Mouse (Mus musculus) liver, embryonic 14.5 days (tissue): ENCODE measurements around the gene Asgr2. TPM values are rescaled to one million over a fixed set of nuclear protein-coding genes. Genes with fewer than 3 reads are reported as not detected.

Experiments used
- ATAC-seq: fragments of 200-750 bp; cut with Nextera tagmentation; 2 replicates; pipeline ENCODE4 v1.8.0; 2017; ENCODE audit warnings: moderate number of reproducible peaks, mild to moderate bottlenecking, moderate library complexity; ENCODE audit not compliant: insufficient read depth
- DNase-seq, 3 experiments: peaks; one replicate each; pipeline ENCODE4 v3.0.0-alpha.2; 2012 to 2013; ENCODE audit warnings: low read depth in 3 of 3, low spot score in 3 of 3
- H3K27ac ChIP-seq: fragments of 300-500 bp; sonication (generic); 2 replicates; pipeline ENCODE4 v1.5.1; 2014; ENCODE audit warnings: moderate library complexity, mild to moderate bottlenecking, control low read depth, inconsistent platforms
- H3K27me3 ChIP-seq: fragments of 300-500 bp; sonication (generic); 2 replicates; pipeline ENCODE4 v1.6.1; 2014; ENCODE audit warnings: mild to moderate bottlenecking, low read length, moderate library complexity; ENCODE audit not compliant: control insufficient read depth, insufficient read depth
- H3K36me3 ChIP-seq: fragments of 300-500 bp; sonication (generic); replicated peaks from 2 replicates; pipeline ENCODE4 v1.6.1; 2014; ENCODE audit warnings: low read depth; ENCODE audit not compliant: control insufficient read depth, insufficient read depth
- H3K4me1 ChIP-seq, 2 experiments: fragments of 200-500 bp in 1 of 2; fragments of 300-500 bp in 1 of 2; sonication (generic) in 1 of 2; replicated peaks; 2 replicates each; pipeline ENCODE4 v1.6.1; 2012 to 2014; ENCODE audit warnings: antibody characterized with exemption in 1 of 2, inconsistent platforms in 1 of 2, low read length in 1 of 2; ENCODE audit not compliant: control insufficient read depth in 2 of 2, insufficient read depth in 2 of 2
- H3K4me2 ChIP-seq: fragments of 300-500 bp; sonication (generic); 2 replicates; pipeline ENCODE4 v1.6.1; 2014; ENCODE audit warnings: low read depth, mild to moderate bottlenecking, control low read depth, moderate library complexity
- H3K4me3 ChIP-seq, 2 experiments: fragments of 200-500 bp in 1 of 2; fragments of 300-500 bp in 1 of 2; sonication (generic) in 1 of 2; 2 replicates each; pipeline ENCODE4 v1.5.1; 2012 to 2014; ENCODE audit warnings: low read depth in 2 of 2, low read length in 2 of 2, mild to moderate bottlenecking in 2 of 2, control low read depth in 1 of 2, inconsistent platforms in 1 of 2, moderate library complexity in 1 of 2; ENCODE audit not compliant: insufficient read depth in 1 of 2
- H3K9ac ChIP-seq: fragments of 300-500 bp; sonication (generic); replicated peaks from 2 replicates; pipeline ENCODE4 v1.6.1; 2014; ENCODE audit warnings: mild to moderate bottlenecking, control low read depth, moderate library complexity
- H3K9me3 ChIP-seq: fragments of 300-500 bp; sonication (generic); 2 replicates; pipeline ENCODE4 v1.6.1; 2016; ENCODE audit warnings: low read length, mixed read lengths; ENCODE audit not compliant: control insufficient read depth
- CTCF ChIP-seq: IDR thresholded peaks from 2 replicates; pipeline ENCODE4 v1.5.1; 2016; ENCODE audit warnings: antibody characterized with exemption, low read depth, control low read depth
- EP300 ChIP-seq: IDR thresholded peaks from 2 replicates; pipeline ENCODE4 v1.6.1; 2016; ENCODE audit warnings: antibody characterized with exemption, low read depth
- WGBS: fragments of 180-500 bp; shearing (Covaris S2); extraction: QIAGEN DNeasy Blood & Tissue Kit; methylation state at CpG from one replicate; pipeline ENCODE4 v1.1.7; 2014; ENCODE audit not compliant: insufficient replicate concordance; 5-methylcytosine and 5-hydroxymethylcytosine counted together
- polyA plus RNA-seq, 2 experiments: library from polyadenylated mRNA; depleted of rRNA in 1 of 2; stranded (reverse) in 1 of 2; unstranded in 1 of 2; fragments of >200 nt; fragmentation: Nextera tagmentation in 1 of 2; extraction: Ambion mirVana in 1 of 2; gene quantifications; 2 replicates each; pipeline versions ENCODE4 v1.2.1 to v1.2.3; 2012 to 2014

Gene Asgr2
- polyA plus RNA-seq, 2 experiments: 9.0 to 11.5 TPM

DNA sequence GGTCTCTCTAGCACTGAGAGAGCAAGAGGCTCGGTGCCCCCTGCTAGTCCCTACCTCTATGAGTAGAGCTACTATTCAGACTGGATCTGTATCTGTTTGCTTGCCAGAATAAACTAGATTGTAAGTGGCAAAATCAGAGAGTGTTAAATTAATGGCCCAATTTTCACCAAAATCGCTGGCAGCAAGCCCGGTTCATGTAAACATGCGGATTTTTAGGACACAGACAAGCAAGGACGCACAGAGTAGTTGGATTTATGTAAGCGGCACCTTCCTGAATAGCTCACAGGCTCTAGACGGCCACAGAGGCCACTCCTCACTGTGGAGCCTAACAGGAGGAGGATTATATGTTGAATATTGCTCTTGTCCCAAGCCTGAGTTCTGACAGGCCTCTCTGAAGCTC lies 39.3 kb upstream of the Asgr2 start:
- Histone ChIP-seq H3K4me2 (no peak overlapping the region), H3K4me1 (no peaks in the 10 kb centered on the region), H3K36me3 (no peaks in the 10 kb centered on the region), H3K27ac (no peak overlapping the region), H3K4me3 (no peak overlapping the region), H3K27me3 (no peaks in the 10 kb centered on the region), H3K9ac (no peak overlapping the region), H3K9me3 (no peaks in the 10 kb centered on the region)
- DNase-seq (no peak), ATAC-seq (no peak)
- whole genome bisulfite sequencing: 56% methylated on average over 7 of the region's 7 CpGs
- no peak for TF ChIP-seq CTCF
- no peak for TF ChIP-seq EP300

DNA sequence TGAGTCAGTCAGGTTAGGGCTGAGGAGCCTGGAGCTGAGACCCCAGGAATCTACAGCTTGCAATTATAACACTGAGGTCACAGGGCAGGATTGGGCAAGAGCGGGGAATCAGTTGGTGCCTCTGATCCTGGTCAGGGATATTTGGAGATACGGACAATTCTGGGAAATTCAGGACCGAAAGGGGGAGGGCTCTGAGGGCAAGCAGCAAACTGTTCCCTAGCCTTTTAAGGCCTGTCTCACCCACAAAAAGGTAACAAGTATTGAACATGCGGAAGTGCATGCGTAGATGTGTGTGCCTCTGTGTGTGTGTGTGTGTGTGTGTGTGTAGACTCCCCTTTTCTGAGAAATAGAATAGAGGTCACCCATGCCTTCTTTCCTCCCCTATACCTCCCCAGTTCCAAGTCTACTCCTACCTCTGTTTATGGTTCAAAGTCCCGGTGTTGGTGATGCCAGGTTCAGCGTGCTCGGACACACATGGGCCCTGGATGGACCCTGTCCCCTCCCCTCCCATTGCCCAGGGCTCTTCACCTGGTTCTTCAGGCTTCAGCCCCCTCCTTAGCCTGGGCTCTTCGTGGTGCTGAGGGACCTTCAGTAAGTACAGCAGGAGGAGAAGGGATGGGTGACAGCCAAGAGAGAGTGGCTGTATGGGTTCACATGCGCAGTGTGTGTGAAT lies 38.4 kb upstream of the Asgr2 start, which contains the start of gene Asgr1:
Gene Asgr1 (plus strand): TSS at position 188 of the 673 bp plus-strand sequence.
- peak; percentile 37 for ATAC-seq
- H3K27me3 ChIP-seq: no peaks in the 10 kb centered on the region
- 67% methylated on average over 10 of the region's 10 CpGs for WGBS
- H3K4me3 ChIP-seq: no peak within 1 kb of the TSS
- no peak within 1 kb of the TSS for H3K9ac ChIP-seq
- no peaks in the 10 kb centered on the region for H3K9me3 ChIP-seq
- TF ChIP-seq CTCF: no peak
- no peak for TF ChIP-seq EP300
- no peaks in the 10 kb centered on the region for H3K36me3 ChIP-seq
- no peak for DNase-seq
- H3K4me1 ChIP-seq: no peaks in the 10 kb centered on the region
- no peak within 1 kb of the TSS; the same call in 1 of the 2 replicates for H3K4me2 ChIP-seq
- H3K27ac ChIP-seq: no peak within 1 kb of the TSS

DNA sequence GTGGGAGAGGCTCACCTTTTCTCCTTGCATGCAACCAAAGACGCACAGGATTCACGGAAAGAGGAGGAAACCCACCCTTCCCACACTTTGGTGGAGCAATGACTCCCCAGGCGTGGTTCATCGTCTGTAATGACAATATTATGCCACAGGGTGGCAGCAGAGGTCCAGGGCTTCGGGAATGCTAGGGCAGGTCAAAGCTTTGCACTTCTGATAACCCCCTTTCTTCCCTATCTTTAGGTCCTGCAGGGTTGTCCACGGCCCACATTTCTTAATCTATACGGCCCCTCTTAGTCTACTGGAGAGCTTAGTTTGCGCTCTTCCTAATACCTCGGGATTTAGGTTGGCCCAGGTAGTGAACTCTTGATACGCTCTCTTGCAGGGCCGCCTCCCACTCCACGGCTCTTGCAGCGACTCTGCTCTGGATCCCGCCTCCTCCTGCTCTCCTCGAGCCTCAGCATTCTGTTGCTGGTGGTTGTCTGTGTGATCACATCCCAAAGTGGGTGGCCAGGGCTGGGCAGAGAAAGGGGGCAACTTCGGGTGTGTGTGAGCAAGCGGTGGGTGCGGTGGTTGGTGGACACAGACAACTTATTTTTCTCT lies 36.7 kb upstream of the Asgr2 start:
- no peak overlapping the region for H3K4me3 ChIP-seq
- H3K36me3 ChIP-seq: no peaks in the 10 kb centered on the region
- no peak overlapping the region for H3K27ac ChIP-seq
- no peak overlapping the region for H3K4me2 ChIP-seq
- no peaks in the 10 kb centered on the region for H3K4me1 ChIP-seq
- 21% methylated on average over 18 of the region's 18 CpGs for WGBS
- DNase-seq (peak; percentile 28 to 48 (median 33)), ATAC-seq (peak; percentile 47; the same call in 1 of the 2 replicates)
- no peaks in the 10 kb centered on the region for H3K9me3 ChIP-seq
- no peaks in the 10 kb centered on the region for H3K27me3 ChIP-seq
- peak; percentile 96 for TF ChIP-seq CTCF
- TF ChIP-seq EP300: no peak
- H3K9ac ChIP-seq: no peak overlapping the region

DNA sequence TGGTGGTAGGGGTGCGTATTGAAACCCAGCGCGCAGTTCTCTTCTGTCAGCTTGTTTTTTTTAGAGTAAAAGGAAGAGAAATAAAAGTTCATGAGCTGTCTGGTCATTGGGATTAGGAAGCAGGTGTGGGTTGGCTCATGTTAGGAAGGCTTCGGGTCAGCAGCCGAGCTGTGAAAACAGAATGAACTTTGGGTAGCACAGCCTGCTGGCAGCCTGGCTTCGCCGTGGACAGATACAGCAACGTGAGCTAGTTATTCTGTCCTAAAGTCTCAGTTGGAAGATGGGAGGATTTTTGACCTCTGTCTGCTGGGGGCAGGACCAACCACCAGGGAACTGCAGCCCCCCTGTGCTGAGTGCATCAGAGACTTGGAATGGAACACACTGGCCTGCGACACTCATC lies 34.6 kb upstream of the Asgr2 start:
- WGBS: 72% methylated on average over 9 of the region's 9 CpGs
- TF ChIP-seq EP300 (no peak), CTCF (no peak)
- Histone ChIP-seq H3K4me3 (no peak overlapping the region), H3K9ac (no peak overlapping the region), H3K4me2 (no peak overlapping the region), H3K9me3 (no peaks in the 10 kb centered on the region), H3K36me3 (no peaks in the 10 kb centered on the region), H3K4me1 (no peaks in the 10 kb centered on the region), H3K27me3 (no peaks in the 10 kb centered on the region), H3K27ac (no peak overlapping the region)
- no peak for DNase-seq
- ATAC-seq: no peak

DNA sequence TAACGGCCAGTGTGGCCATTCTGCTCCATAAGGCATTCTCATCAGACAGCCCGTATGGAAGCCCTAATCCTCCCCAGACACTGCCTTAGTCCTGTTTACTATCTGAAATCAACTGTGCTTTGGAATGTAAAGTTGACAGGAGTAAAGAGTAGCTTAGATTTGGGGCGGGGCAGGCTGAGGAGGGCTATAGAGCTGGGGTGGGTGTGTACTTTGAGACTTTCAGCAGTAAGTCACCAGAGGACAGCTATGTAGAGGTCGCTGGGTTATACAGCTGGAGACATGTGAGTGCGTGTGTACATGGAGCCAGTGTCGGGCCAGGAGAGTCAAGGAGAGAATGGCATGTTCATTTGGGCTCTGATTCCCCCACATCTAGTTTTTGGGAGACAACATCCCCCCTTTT lies 32.5 kb upstream of the Asgr2 start:
- TF ChIP-seq CTCF: no peak
- TF ChIP-seq EP300: no peak
- whole genome bisulfite sequencing: 50% methylated on average over 6 of the region's 6 CpGs
- H3K9me3 ChIP-seq: no peaks in the 10 kb centered on the region
- H3K4me2 ChIP-seq: no peak overlapping the region
- ATAC-seq (no peak), DNase-seq (no peak)
- H3K4me3 ChIP-seq: no peak overlapping the region
- no peaks in the 10 kb centered on the region for H3K4me1 ChIP-seq
- no peaks in the 10 kb centered on the region for H3K36me3 ChIP-seq
- H3K27me3 ChIP-seq: no peaks in the 10 kb centered on the region
- H3K9ac ChIP-seq: no peak overlapping the region
- H3K27ac ChIP-seq: no peak overlapping the region
